8 mouse cellular contexts compared by ENCODE assay signal in the genomic region with DNA sequence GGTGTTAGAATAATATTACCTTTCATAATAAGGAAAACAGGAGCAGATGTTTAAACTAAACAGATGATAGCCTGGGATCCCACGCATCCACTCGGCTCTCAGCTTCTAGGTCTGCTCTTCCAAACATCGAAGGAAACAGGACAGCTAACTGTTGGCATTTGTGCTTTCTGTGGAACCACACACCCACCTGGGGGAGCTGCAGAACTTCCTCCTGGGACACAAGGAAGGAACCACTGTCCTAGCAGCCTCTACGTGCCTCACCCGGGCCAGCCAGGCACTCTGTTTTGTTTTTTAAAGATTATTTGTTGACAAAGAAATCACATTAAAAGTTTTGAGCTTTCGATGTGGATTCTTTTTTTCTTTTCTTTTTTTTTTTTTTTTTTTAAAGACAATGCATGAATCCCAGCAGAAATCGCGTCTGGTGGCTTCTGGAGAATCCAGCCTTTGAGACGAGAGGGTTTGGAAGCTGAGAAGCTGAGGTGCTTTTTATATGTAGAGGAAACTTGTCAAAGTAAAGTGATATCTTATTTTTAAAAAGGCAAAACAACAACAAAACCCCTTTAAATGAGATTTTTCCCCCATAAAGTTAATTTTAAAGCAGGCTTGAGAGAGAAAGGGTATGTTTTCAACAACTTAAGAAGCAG. TPM values are rescaled to one million over a fixed set of nuclear protein-coding genes. Genes with fewer than 3 reads are reported as not detected.
DNase-seq lines count a peak whose midpoint lies in the region; ATAC-seq and TF ChIP-seq lines count a peak whose summit lies in the region.

No protein-coding gene starts in this region.

- H3K9ac ChIP-seq in kidney, embryonic 16.5 days (replicated peaks; ENCODE audit: low read length), result peak overlapping the region; percentile 94
- peak overlapping the region; percentile 71 for H3K9ac ChIP-seq in midbrain, embryonic 11.5 days (ENCODE audit: low read length)

- no peaks in the 10 kb centered on the region for H3K9me3 ChIP-seq in kidney, embryonic 16.5 days (ENCODE audit: low read length)
- no peaks in the 10 kb centered on the region for H3K9me3 ChIP-seq in midbrain, embryonic 11.5 days (ENCODE audit: control insufficient read depth, low read length)

- no peaks in the 10 kb centered on the region; the same call in 1 of the 2 replicates for H3K36me3 ChIP-seq in kidney, embryonic 16.5 days (ENCODE audit: insufficient read depth, low read length)
- no peaks in the 10 kb centered on the region for H3K36me3 ChIP-seq in midbrain, embryonic 11.5 days (ENCODE audit: control insufficient read depth, insufficient read depth, low read length)

- DNase-seq in kidney, adult 18-20 months, result peak; percentile 33
- DNase-seq in kidney, adult 8-10 months, result no peak
- DNase-seq in midbrain, embryonic 11.5 days (ENCODE audit: low spot score, missing footprints), result peak; percentile 87
- no peak for DNase-seq in c-Kit-positive CD71-positive TER-119-positive erythroid progenitor cells, embryonic 14.5 days (ENCODE audit: low spot score)
- no peak for DNase-seq in frontal cortex, postnatal 25 days (ENCODE audit: low spot score in 2 of 2)
- DNase-seq in spleen, adult 18-20 months, result no peak

- no peak for TF ChIP-seq CTCF in embryonic fibroblast, embryonic 13.5 days (IDR thresholded peaks at IDR 0.05; ENCODE audit: borderline replicate concordance, insufficient read depth, low read length)

- H3K27me3 ChIP-seq in kidney, embryonic 16.5 days (ENCODE audit: insufficient read depth, low read length), result no peaks in the 10 kb centered on the region
- no peaks in the 10 kb centered on the region for H3K27me3 ChIP-seq in midbrain, embryonic 11.5 days (ENCODE audit: control insufficient read depth, insufficient read depth, low read length)

- TF ChIP-seq POLR2A in embryonic fibroblast, embryonic 13.5 days (IDR thresholded peaks at IDR 0.05; ENCODE audit: low read depth, low read length), result no peak; the same call in 1 of the 2 replicates

- 5% methylated on average over 9 of the region's 9 CpGs for WGBS in kidney, embryonic 16.5 days
- WGBS in midbrain, embryonic 11.5 days, result 37% methylated on average over 9 of the region's 9 CpGs

- peak overlapping the region; percentile 100 for H3K4me3 ChIP-seq in embryonic fibroblast, embryonic 13.5 days (ENCODE audit: insufficient read depth, low read length)
- H3K4me3 ChIP-seq in kidney, embryonic 16.5 days (ENCODE audit: low read length), result peak overlapping the region; percentile 71
- peak overlapping the region; percentile 39 for H3K4me3 ChIP-seq in midbrain, embryonic 11.5 days (ENCODE audit: low read depth, low read length)

- ATAC-seq in kidney, embryonic 16.5 days (ENCODE audit: low FRiP score, low TSS enrichment), result no peak
- no peak for ATAC-seq in midbrain, embryonic 11.5 days (ENCODE audit: low FRiP score)

- H3K4me1 ChIP-seq in embryonic fibroblast, embryonic 13.5 days (ENCODE audit: control insufficient read depth, insufficient read depth, low read length), result peaks cover 19% of the 10 kb centered on the region
- peaks cover 49% of the 10 kb centered on the region for H3K4me1 ChIP-seq in kidney, embryonic 16.5 days (ENCODE audit: insufficient read depth, low read length)
- peaks cover 44% of the 10 kb centered on the region for H3K4me1 ChIP-seq in midbrain, embryonic 11.5 days (ENCODE audit: control insufficient read depth, insufficient read depth, low read length)

- H3K4me2 ChIP-seq in kidney, embryonic 16.5 days (replicated peaks; ENCODE audit: low read depth, low read length), result peak overlapping the region; percentile 75
- peak overlapping the region; percentile 66 for H3K4me2 ChIP-seq in midbrain, embryonic 11.5 days

- peak overlapping the region; percentile 92 for H3K27ac ChIP-seq in embryonic fibroblast, embryonic 13.5 days (ENCODE audit: insufficient read depth, low read length)
- peak overlapping the region; percentile 95 for H3K27ac ChIP-seq in kidney, embryonic 16.5 days (ENCODE audit: low read length)
- H3K27ac ChIP-seq in midbrain, embryonic 11.5 days (ENCODE audit: low read depth, low read length), result peak overlapping the region; percentile 25; the same call in 1 of the 2 replicates

RNA-seq across cellular contexts. Expression of a gene that starts 50.0 kb away (rescaled TPM):
- polyA plus RNA-seq in embryonic fibroblast, embryonic 13.5 days (2011; ENCODE audit: insufficient read length, low read depth, missing spikeins), result 31.1 and 36.4 TPM in 2 replicates
- 114 and 123 TPM in 2 replicates for polyA plus RNA-seq in kidney, embryonic 16.5 days (2015; fragmentation: Nextera tagmentation; extraction: Ambion mirVana)
- 48.6 and 54.8 TPM in 2 replicates for polyA plus RNA-seq in midbrain, embryonic 11.5 days (2014; fragmentation: Nextera tagmentation; extraction: Ambion mirVana)

Comparison
In these comparisons a context has a peak if more than half of its experiments do, and no peak if none do; other contexts are left out.
1. DNase-seq: peak in kidney, adult 18-20 months (single experiment) and midbrain, embryonic 11.5 days (single experiment); none in kidney, adult 8-10 months (0 of 2), c-Kit-positive CD71-positive TER-119-positive erythroid progenitor cells, embryonic 14.5 days (single experiment), frontal cortex, postnatal 25 days (0 of 2) and spleen, adult 18-20 months (0 of 2).
2. H3K27ac ChIP-seq: peak in every context shown above with its lines; median percentile 95 in kidney, embryonic 16.5 days; 92 in embryonic fibroblast, embryonic 13.5 days; 25 in midbrain, embryonic 11.5 days.
3. H3K4me3 ChIP-seq: peak in every context shown above with its lines; median percentile 100 in embryonic fibroblast, embryonic 13.5 days; 71 in kidney, embryonic 16.5 days; 39 in midbrain, embryonic 11.5 days.